In the genomic region with DNA sequence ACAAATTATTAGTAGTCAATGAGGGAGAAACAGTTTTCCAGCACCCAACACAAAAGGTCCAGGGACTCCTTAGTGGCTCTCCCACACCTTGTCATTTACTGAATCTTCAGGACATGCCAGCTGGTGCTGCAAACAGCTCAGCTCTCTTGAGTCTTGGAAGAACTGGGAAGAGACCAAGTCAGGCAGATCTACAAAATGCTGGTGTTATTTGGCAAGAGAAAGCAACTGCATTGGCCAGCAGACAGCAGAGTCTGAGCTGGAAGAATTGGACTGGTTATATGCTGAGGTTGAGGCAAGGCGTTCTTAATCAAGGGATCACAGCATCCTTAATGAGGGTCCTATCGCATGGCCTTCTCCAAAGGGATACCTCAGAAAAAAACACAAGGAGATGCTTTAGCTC, we compare ENCODE assay signal across 27 mouse cellular contexts.
DNase-seq lines count a peak whose midpoint lies in the region; ATAC-seq lines count a peak whose summit lies in the region.
"Had no signal": no experiment of that assay in that cellular context is flagged by ENCODE, and none has a peak within 500 bp of the region (broad histone marks: within the 10 kb centered on the region; RNA-seq: fewer than 3 reads in every experiment).

No protein-coding gene starts in this region.

- no peaks in the 10 kb centered on the region for H3K27me3 ChIP-seq in heart, embryonic 10.5 days (ENCODE audit: insufficient read depth, poor library complexity, severe bottlenecking)
- no peaks in the 10 kb centered on the region for H3K27me3 ChIP-seq in heart, embryonic 12.5 days (replicated peaks)
- H3K27me3 ChIP-seq: CH12.LX; embryonic facial prominence, embryonic 13.5 days; forebrain, embryonic 12.5 days; forebrain, embryonic 15.5 days; heart, embryonic 13.5 days; hindbrain, embryonic 12.5 days; hindbrain, embryonic 15.5 days; Patski had no signal

- no peak overlapping the region for H3K9ac ChIP-seq in heart, embryonic 12.5 days
- H3K9ac ChIP-seq: embryonic facial prominence, embryonic 13.5 days; forebrain, embryonic 12.5 days; forebrain, embryonic 15.5 days; heart, embryonic 13.5 days; hindbrain, embryonic 12.5 days; hindbrain, embryonic 15.5 days had no signal

- 93% methylated on average over 2 of the region's 2 CpGs for WGBS in heart, embryonic 10.5 days
- WGBS in heart, embryonic 12.5 days = 80% methylated on average over 2 of the region's 2 CpGs

- H3K4me1 ChIP-seq in heart, embryonic 10.5 days = no peaks in the 10 kb centered on the region
- no peaks in the 10 kb centered on the region for H3K4me1 ChIP-seq in heart, embryonic 12.5 days (replicated peaks)
- H3K4me1 ChIP-seq: embryonic facial prominence, embryonic 10.5 days; embryonic facial prominence, embryonic 13.5 days; forebrain, embryonic 12.5 days; forebrain, embryonic 15.5 days; heart, embryonic 13.5 days; hindbrain, embryonic 12.5 days; hindbrain, embryonic 15.5 days had no signal

- no peak for ATAC-seq in heart, embryonic 12.5 days (ENCODE audit: insufficient number of reproducible peaks, low FRiP score)
- ATAC-seq: forebrain, embryonic 15.5 days; intestine, postnatal 0 days; Patski had no signal

- no peaks in the 10 kb centered on the region for H3K36me3 ChIP-seq in heart, embryonic 10.5 days
- no peaks in the 10 kb centered on the region for H3K36me3 ChIP-seq in heart, embryonic 12.5 days
- H3K36me3 ChIP-seq: embryonic facial prominence, embryonic 10.5 days; embryonic facial prominence, embryonic 13.5 days; forebrain, embryonic 12.5 days; forebrain, embryonic 15.5 days; G1E; heart, embryonic 13.5 days; hindbrain, embryonic 12.5 days; hindbrain, embryonic 15.5 days had no signal

- peak; percentile 32 to 58 for DNase-seq in heart, adult 18-20 months
- no peak for DNase-seq in heart, embryonic 10.5 days (ENCODE audit: low spot score)
- DNase-seq in heart, postnatal 10 days = peak; percentile 27
- peak; percentile 65 for DNase-seq in adipocyte (ENCODE audit: low spot score)
- peak; percentile 8 to 12 for DNase-seq in heart, postnatal 14 days
- no peak for DNase-seq in spleen, adult 12 weeks (ENCODE audit: low spot score)
- DNase-seq: adrenal gland, adult 2 months; adrenal gland, postnatal 14 days; B cell, adult 2 months; cerebellum, adult 11-12 months; cerebellum, adult 8-10 months; cerebellum, postnatal 36 days; embryo, embryonic 11 days; gastrocnemius, postnatal 25 days had no signal

- no peak overlapping the region for H3K27ac ChIP-seq in heart, embryonic 10.5 days
- no peak overlapping the region for H3K27ac ChIP-seq in heart, embryonic 12.5 days (ENCODE audit: poor library complexity, severe bottlenecking)
- H3K27ac ChIP-seq: embryonic facial prominence, embryonic 10.5 days; embryonic facial prominence, embryonic 13.5 days; forebrain, embryonic 12.5 days; forebrain, embryonic 15.5 days; heart, embryonic 13.5 days; hindbrain, embryonic 12.5 days; hindbrain, embryonic 15.5 days had no signal

- intact Hi-C loops in heart, postnatal 10 days (cut with DNase I) = no loop called here
- intact Hi-C loops in heart, postnatal 14 days (cut with DNase I) = no loop called here

- no peak overlapping the region for H3K4me3 ChIP-seq in heart, embryonic 10.5 days
- no peak overlapping the region for H3K4me3 ChIP-seq in heart, embryonic 12.5 days
- H3K4me3 ChIP-seq: embryonic facial prominence, embryonic 10.5 days; embryonic facial prominence, embryonic 13.5 days; erythroblast, embryonic 14.5 days; forebrain, embryonic 12.5 days; forebrain, embryonic 15.5 days; heart, embryonic 13.5 days; hindbrain, embryonic 12.5 days; hindbrain, embryonic 15.5 days had no signal

- H3K4me2 ChIP-seq in heart, embryonic 12.5 days = no peak overlapping the region
- H3K4me2 ChIP-seq: embryonic facial prominence, embryonic 13.5 days; forebrain, embryonic 12.5 days; forebrain, embryonic 15.5 days; heart, embryonic 13.5 days; hindbrain, embryonic 12.5 days; hindbrain, embryonic 15.5 days had no signal

- no peaks in the 10 kb centered on the region for H3K9me3 ChIP-seq in heart, embryonic 10.5 days
- H3K9me3 ChIP-seq in heart, embryonic 12.5 days (replicated peaks) = peaks cover 8% of the 10 kb centered on the region; the same call in 1 of the 2 replicates
- H3K9me3 ChIP-seq: embryonic facial prominence, embryonic 10.5 days; embryonic facial prominence, embryonic 13.5 days; forebrain, embryonic 15.5 days; heart, embryonic 13.5 days; hindbrain, embryonic 12.5 days; hindbrain, embryonic 15.5 days had no signal

Comparison
In these comparisons a context has a peak if more than half of its experiments do, and no peak if none do; other contexts are left out.
1. DNase-seq: peak in heart, adult 18-20 months (2 of 2), heart, postnatal 10 days (2 of 2), adipocyte (single experiment) and heart, postnatal 14 days (2 of 2); none in heart, embryonic 10.5 days (single experiment) and spleen, adult 12 weeks (single experiment).